Mouse (Mus musculus) lung, adult 18-20 months (tissue): Measurements from ENCODE around the gene Mmp20.

ENCODE experiments used
- DNase-seq, 2 experiments: peaks; one replicate each; pipeline ENCODE4 v3.0.0; 2022; ENCODE audit warnings: mixed read lengths in 2 of 2

The Mmp20 gene

DNA sequence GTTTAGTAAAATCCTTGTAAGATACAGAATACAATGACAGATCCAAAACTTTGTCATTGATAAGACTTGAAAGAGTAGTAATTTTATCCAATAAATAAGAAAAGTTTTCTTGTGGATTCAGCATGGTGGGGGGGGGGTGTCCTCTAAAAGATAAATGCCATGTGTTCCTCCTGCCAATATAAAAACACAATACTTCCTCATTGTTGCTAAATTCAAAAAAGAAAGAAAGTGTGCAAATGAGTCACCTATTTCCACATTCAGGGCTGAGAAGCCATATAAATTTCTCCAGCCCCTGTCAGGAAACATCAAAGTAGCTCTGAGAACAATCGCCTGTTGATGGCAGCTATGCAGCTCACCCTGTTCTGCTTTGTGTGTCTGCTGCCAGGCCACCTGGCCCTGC lies 63.8 kb downstream of the Mmp20 start, which contains the start of gene Mmp7:
Gene Mmp7, plus strand, starts transcription at position 301 of the 400 bp plus-strand sequence.
- no peak for DNase-seq

DNA sequence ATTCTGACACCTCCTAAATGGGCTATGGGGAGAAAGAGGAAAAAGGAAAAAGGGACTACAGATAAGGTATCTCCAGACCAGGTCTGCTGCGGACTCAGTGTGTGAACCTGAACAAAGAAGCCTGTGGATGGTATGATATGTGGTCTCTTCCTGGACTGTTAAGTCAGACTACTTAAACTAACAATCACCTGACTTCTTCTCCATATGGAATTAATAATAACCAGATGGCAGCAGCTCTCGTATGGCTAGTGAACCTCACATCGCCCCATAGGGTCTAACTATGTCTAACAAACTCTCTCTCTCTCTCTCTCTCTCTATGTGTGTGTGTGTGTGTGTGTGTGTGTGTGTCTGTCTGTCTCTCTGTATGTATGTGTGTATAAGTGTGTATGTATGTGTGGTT lies 65.9 kb downstream of the Mmp20 start:
- DNase-seq, result no peak

DNA sequence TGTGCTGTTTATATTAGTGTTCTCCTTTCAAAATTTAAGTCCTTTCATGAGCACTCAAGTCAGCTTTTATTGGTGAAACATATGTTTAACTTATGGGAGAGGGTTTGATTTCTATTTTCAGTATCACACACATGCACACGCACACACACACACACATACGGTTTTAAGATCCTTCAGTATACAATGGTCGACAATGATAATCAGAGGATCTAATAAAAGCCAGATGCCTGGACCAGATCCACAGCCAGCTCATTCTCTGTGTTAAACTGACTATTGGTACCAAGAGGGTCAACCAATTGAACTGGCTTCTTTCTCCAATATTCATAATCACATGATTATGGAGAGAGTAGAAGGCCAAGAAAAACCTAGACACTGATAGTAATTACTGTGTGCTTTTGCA lies 67.6 kb downstream of the Mmp20 start:
- DNase-seq, result no peak

DNA sequence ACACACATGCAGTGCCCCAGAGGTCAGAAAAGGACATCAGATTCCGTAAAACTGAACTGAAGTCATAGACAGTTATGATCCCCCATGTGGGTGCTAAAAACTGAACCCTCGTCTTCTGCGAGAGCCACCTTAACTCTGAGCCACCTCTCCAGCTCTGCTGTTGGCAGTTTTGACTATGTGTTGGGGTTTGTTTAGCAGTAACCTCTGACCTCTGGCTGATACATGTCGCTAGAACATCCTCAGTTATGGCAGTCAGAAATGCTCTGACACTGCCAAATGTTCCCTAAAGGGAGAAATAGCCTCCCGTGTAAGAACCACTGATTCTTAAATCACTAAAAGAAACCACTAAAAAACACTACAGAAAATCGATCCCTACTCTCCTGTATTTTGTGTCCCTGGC lies 80.7 kb downstream of the Mmp20 start:
- DNase-seq, result no peak

DNA sequence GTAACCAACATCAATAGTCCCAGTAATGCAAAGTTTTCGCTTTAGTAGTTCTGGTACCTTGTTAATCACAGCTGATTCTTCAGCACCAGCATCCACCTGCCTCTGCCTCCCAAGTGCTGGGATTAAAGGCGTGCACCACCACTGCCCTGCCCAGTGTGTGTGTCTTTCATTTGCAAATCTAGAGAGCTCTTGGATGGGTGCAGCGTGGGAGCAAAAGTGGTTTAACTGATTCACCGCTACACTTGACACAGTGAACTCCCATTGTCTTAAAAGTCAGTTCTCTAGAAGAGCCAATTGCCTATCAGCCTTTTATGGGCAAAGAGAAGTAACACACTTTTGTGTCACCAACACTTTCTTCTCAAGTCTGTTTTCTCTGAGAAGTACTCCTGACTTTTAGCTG lies 83.2 kb downstream of the Mmp20 start:
- no peak for DNase-seq

DNA sequence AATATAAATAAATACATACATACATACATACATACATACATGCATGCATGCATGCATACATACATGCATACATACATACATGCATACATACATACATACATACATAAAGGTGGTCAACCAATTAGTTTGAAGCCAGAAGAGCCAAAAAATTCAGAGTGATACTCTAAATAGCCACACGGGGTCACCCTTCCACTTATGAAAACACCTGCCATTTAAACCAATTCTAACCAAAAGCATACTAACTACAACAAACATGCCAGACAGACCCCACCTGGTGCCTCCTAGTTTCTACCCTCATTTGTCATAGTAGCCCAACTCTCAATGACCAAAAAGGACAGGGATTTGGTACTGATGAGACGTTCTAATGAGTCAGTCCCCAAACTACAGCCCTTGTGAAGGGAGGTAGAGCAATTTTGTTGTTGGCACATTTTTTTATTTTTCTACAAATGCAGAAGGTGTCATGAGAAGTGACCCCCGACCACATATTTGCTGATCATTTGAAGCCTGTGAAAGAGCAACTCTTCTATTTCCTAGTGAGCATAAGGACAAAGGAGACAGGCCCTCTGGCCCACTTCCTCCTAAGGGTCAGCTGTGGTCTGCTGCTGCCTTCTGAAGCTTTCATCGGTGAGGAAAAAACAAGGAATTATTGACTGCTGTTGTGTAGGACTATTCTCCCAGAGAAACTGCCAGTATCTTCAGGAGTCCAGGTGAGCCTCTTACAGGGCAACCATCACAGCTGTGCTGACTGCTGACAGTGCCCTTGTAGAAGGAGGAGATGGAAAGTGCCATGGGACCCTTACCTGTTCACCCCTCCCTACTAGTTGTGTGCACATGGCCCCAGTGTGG lies 86.3 kb downstream of the Mmp20 start:
- DNase-seq, result peak; percentile 6 to 18

DNA sequence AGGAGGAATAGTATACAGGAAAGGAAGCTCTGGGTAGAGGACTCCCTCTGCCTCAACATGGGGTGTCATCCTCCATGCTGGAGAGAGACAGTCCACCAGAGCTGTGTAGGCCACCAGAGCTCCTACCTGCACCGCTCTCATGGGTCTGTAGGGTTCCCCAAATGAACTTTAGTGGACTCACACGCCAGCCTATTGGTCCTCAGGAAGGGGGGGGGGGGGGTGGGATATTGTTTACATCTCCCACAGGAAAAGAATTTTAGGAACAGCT lies 86.8 kb downstream of the Mmp20 start:
- no peak for DNase-seq

DNA sequence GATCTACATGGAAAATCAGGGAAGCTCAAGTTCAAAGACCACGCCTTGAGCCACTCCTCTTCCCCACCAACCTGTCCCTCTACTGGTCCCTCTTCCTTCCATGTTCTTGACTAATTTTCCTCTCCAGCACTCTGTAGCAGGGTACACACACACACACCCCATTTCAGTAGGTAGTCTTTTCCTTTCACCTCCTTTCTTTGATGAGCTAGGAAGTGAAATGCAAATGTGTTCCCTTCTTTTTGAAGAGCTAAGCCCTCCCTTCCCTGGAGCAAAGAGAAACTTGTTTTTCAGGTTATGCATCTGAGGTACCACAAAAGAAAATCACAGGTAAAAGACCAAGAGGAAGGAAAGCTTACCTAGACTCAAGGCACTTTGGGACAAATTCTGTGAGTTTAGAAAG lies 93.5 kb downstream of the Mmp20 start:
- DNase-seq, result peak in 1 of 2 experiments; percentile 7
